Mouse (Mus musculus) megakaryocyte, embryonic 14.5 days (primary cell): Measurements from ENCODE around the gene Dnaja2. TPM values are rescaled to one million over a fixed set of nuclear protein-coding genes. Genes with fewer than 3 reads are reported as not detected.

Experiments
- H3K27me3 ChIP-seq: replicated peaks from 2 replicates; pipeline ENCODE3; 2012; ENCODE audit warnings: inconsistent platforms
- H3K36me3 ChIP-seq: replicated peaks from 2 replicates; pipeline ENCODE3; 2012; ENCODE audit warnings: low read length, inconsistent platforms, mixed read lengths
- H3K4me1 ChIP-seq: 2 replicates; pipeline ENCODE4 v1.6.1; 2012; ENCODE audit warnings: inconsistent platforms
- H3K4me3 ChIP-seq: replicated peaks from 2 replicates; pipeline ENCODE3; 2012; ENCODE audit warnings: moderate library complexity, mild to moderate bottlenecking, inconsistent platforms
- H3K9me3 ChIP-seq: 2 replicates; pipeline ENCODE4 v1.6.1; 2012; ENCODE audit warnings: inconsistent platforms
- FLI1 ChIP-seq: IDR thresholded peaks from 2 replicates; pipeline ENCODE4 v1.6.1; 2012; ENCODE audit warnings: low read length, inconsistent platforms, mixed read lengths
- GATA1 ChIP-seq: IDR thresholded peaks from 3 replicates; pipeline ENCODE4 v1.6.1; 2012; ENCODE audit warnings: mixed read lengths, low read length, inconsistent platforms, borderline replicate concordance
- polyA plus RNA-seq: library from polyadenylated mRNA; stranded (reverse); fragments of >175 nt; gene quantifications from 2 replicates; pipeline ENCODE4 v1.2.3, GENCODE M21; 2012; ENCODE audit warnings: low replicate concordance; ENCODE audit not compliant: insufficient read depth

Gene Dnaja2
- 22.8 and 44.5 TPM in 2 replicates for polyA plus RNA-seq

GRCm38 (mm10) chr8:85555181-85556145 lies at the start of gene Dnaja2:
TSS of gene Dnaja2 (minus strand) at chr8:85555344.
- Histone ChIP-seq H3K4me1 (peaks cover 67% of the 10 kb centered on the region), H3K36me3 (peaks cover 31% of the 10 kb centered on the region), H3K9me3 (no peaks in the 10 kb centered on the region), H3K27me3 (no peaks in the 10 kb centered on the region), H3K4me3 (peak within 1 kb of the TSS; percentile 98)
- TF ChIP-seq GATA1 (no peak), FLI1 (no peak)

GRCm38 (mm10) chr8:85604201-85604600 lies 49.1 kb upstream of the Dnaja2 start:
- Histone ChIP-seq H3K4me1 (peaks cover 4% of the 10 kb centered on the region), H3K27me3 (peaks cover 13% of the 10 kb centered on the region), H3K4me3 (no peak overlapping the region), H3K9me3 (no peaks in the 10 kb centered on the region), H3K36me3 (no peaks in the 10 kb centered on the region)
- TF ChIP-seq GATA1 (no peak), FLI1 (no peak)

- H3K36me3 ChIP-seq = no peaks in the 10 kb centered on the region
- peaks cover 4% of the 10 kb centered on the region for H3K4me1 ChIP-seq
- no peak for TF ChIP-seq GATA1
- no peak for TF ChIP-seq FLI1
These were observed 48.2 kb upstream of the Dnaja2 start for GRCm38 (mm10) chr8:85603203-85603895.

GRCm38 (mm10) chr8:85602737-85603136 lies 47.6 kb upstream of the Dnaja2 start:
- Histone ChIP-seq H3K4me3 (no peak overlapping the region), H3K36me3 (no peaks in the 10 kb centered on the region), H3K27me3 (peaks cover 18% of the 10 kb centered on the region), H3K9me3 (no peaks in the 10 kb centered on the region), H3K4me1 (peaks cover 4% of the 10 kb centered on the region)
- TF ChIP-seq FLI1 (no peak), GATA1 (no peak)

More at GRCm38 (mm10) chr8:85603203-85603895, 48.2 kb upstream of the Dnaja2 start:
- Histone ChIP-seq H3K4me3 (no peak overlapping the region), H3K9me3 (no peaks in the 10 kb centered on the region), H3K27me3 (peaks cover 13% of the 10 kb centered on the region)

- TF ChIP-seq GATA1 = no peak
- no peak for TF ChIP-seq FLI1
- no peak overlapping the region for H3K4me3 ChIP-seq
- peaks cover 20% of the 10 kb centered on the region for H3K27me3 ChIP-seq
- peaks cover 4% of the 10 kb centered on the region for H3K4me1 ChIP-seq
- no peaks in the 10 kb centered on the region for H3K36me3 ChIP-seq
- H3K9me3 ChIP-seq = no peaks in the 10 kb centered on the region
These were observed 46.6 kb upstream of the Dnaja2 start for GRCm38 (mm10) chr8:85601741-85602140.

- H3K4me3 ChIP-seq = no peak overlapping the region
- no peaks in the 10 kb centered on the region for H3K36me3 ChIP-seq
- H3K9me3 ChIP-seq = no peaks in the 10 kb centered on the region
- no peak for TF ChIP-seq FLI1
- no peak for TF ChIP-seq GATA1
- no peaks in the 10 kb centered on the region for H3K4me1 ChIP-seq
- peaks cover 17% of the 10 kb centered on the region for H3K27me3 ChIP-seq
These were observed 42.5 kb upstream of the Dnaja2 start for GRCm38 (mm10) chr8:85597413-85598191.

- Histone ChIP-seq H3K27me3 (peaks cover 16% of the 10 kb centered on the region), H3K4me1 (no peaks in the 10 kb centered on the region), H3K4me3 (no peak overlapping the region), H3K36me3 (no peaks in the 10 kb centered on the region), H3K9me3 (no peaks in the 10 kb centered on the region)
- TF ChIP-seq GATA1 (no peak), FLI1 (no peak)
These were observed 40.2 kb upstream of the Dnaja2 start for GRCm38 (mm10) chr8:85595391-85595790.

GRCm38 (mm10) chr8:85594983-85595382 lies 39.8 kb upstream of the Dnaja2 start:
- no peak for TF ChIP-seq FLI1
- TF ChIP-seq GATA1 = no peak
- Histone ChIP-seq H3K9me3 (peaks cover under 1% of the 10 kb centered on the region; the same call in 1 of the 2 replicates), H3K4me3 (no peak overlapping the region), H3K4me1 (no peaks in the 10 kb centered on the region), H3K36me3 (no peaks in the 10 kb centered on the region), H3K27me3 (peaks cover 14% of the 10 kb centered on the region)

- Histone ChIP-seq H3K36me3 (no peaks in the 10 kb centered on the region), H3K4me1 (no peaks in the 10 kb centered on the region)
- TF ChIP-seq GATA1 = no peak
These were observed 38.2 kb upstream of the Dnaja2 start for GRCm38 (mm10) chr8:85593324-85593723.

GRCm38 (mm10) chr8:85591532-85591931 lies 36.4 kb upstream of the Dnaja2 start:
- no peaks in the 10 kb centered on the region for H3K4me1 ChIP-seq
- no peak overlapping the region for H3K4me3 ChIP-seq
- H3K27me3 ChIP-seq = peaks cover 6% of the 10 kb centered on the region
- H3K9me3 ChIP-seq = peaks cover 14% of the 10 kb centered on the region
- no peaks in the 10 kb centered on the region for H3K36me3 ChIP-seq
- TF ChIP-seq GATA1 (no peak), FLI1 (no peak)

More at GRCm38 (mm10) chr8:85593324-85593723, 38.2 kb upstream of the Dnaja2 start:
- Histone ChIP-seq H3K4me3 (no peak overlapping the region), H3K9me3 (peaks cover 14% of the 10 kb centered on the region), H3K27me3 (peaks cover 12% of the 10 kb centered on the region)
